Mouse (Mus musculus): ENCODE data around the gene Cntn2. TPM values are rescaled to one million over a fixed set of nuclear protein-coding genes. Genes with fewer than 3 reads are reported as not detected.

The Cntn2 gene
- polyA plus RNA-seq, 1 experiment from 2014 or later: 0.30 TPM

DNA sequence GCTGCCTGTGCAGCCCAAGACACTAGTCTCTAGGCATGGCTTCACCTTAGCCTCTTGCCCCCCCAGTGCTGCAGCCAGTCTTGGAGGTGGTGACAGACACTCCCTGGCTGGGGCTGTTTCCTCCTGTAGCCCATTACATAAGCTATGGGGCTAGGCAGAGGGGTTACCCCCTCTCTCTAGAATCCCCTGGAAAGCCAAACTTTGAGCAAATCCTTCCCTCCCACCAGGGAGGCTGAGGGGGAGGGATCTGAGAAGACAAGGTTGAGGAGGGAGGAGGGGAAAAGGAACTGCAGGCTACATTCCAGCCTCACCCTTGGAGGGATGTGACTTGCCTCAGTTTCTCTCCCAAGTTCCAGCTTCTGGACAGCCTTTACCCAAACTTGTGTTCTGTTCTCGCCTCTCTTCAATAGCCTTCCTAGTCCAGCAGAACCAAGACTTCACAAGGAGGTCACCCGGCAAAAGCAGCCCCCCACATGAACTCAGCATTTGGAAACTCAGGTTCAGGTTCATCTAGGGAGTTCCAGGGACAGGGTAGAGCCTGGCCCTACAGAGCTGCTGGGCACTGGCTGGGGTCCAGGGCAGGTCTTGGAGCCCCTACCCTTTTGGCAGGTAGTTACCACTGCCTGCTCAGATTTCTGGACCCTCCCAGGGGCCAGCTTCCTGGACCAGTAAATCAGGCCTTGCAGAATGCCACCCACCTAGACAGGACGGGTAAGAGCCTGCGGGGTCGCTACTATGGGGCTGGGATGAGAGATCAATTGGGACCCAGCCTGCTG lies 1.0 kb downstream of the Cntn2 start:
- Histone ChIP-seq H3K36me3 (no peaks in the 10 kb centered on the region), H3K9ac (no peak overlapping the region), H3K9me3 (replicated peaks) (no peaks in the 10 kb centered on the region), H3K27me3 (peaks cover 61% of the 10 kb centered on the region), H3K4me3 (replicated peaks) (peak overlapping the region; percentile 29; the same call in 1 of the 2 replicates), H3K4me1 (peaks cover 27% of the 10 kb centered on the region), H3K4me2 (peak overlapping the region; percentile 57), H3K27ac (no peak overlapping the region)
- ATAC-seq (replicated peaks; ENCODE audit: low FRiP score): peak; percentile 27; the same call in 1 of the 2 replicates
- WGBS: 10% methylated on average over 5 of the region's 5 CpGs

- Histone ChIP-seq H3K9ac (no peak overlapping the region), H3K9me3 (replicated peaks) (no peaks in the 10 kb centered on the region), H3K4me1 (peaks cover 27% of the 10 kb centered on the region), H3K4me3 (replicated peaks) (no peak overlapping the region), H3K36me3 (no peaks in the 10 kb centered on the region), H3K27ac (no peak overlapping the region), H3K27me3 (peaks cover 64% of the 10 kb centered on the region), H3K4me2 (peak overlapping the region; percentile 37; the same call in 1 of the 2 replicates)
- peak; percentile 89 for ATAC-seq (replicated peaks; ENCODE audit: low FRiP score)
- WGBS: 2% methylated on average over 14 of the region's 14 CpGs
These were observed 1.8 kb downstream of the Cntn2 start for GRCm38 (mm10) chr1:132541171-132541823.

DNA sequence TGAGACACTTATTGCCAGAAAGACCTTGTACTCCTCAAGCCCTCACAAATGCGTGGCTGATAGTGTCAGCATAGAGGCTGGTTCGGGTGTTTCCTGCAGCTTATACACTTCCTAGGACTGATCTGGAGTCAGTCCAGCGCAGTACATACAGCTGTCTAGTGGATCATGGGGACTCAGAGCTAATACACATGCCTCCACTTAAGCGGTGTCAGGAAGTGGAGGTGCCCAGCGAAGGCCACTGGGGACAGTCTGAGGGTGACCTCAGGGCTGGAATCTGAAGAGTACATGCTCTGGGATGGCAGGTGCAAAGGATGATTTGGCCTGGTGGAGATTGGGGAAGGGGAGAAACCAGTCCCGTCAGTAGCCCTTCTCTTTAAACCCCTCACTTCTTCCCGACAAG lies 2.4 kb downstream of the Cntn2 start:
- peaks cover 67% of the 10 kb centered on the region for H3K27me3 ChIP-seq
- H3K36me3 ChIP-seq: no peaks in the 10 kb centered on the region
- H3K9ac ChIP-seq: no peak overlapping the region
- peak; percentile 17 for ATAC-seq (replicated peaks; ENCODE audit: low FRiP score)
- H3K4me2 ChIP-seq: peak overlapping the region; percentile 37; the same call in 1 of the 2 replicates
- H3K27ac ChIP-seq: no peak overlapping the region
- H3K9me3 ChIP-seq (replicated peaks): no peaks in the 10 kb centered on the region
- H3K4me3 ChIP-seq (replicated peaks): no peak overlapping the region
- H3K4me1 ChIP-seq: peaks cover 27% of the 10 kb centered on the region
- WGBS: 57% methylated on average over 7 of the region's 7 CpGs

- Histone ChIP-seq H3K4me2 (no peak overlapping the region), H3K36me3 (no peaks in the 10 kb centered on the region), H3K4me3 (replicated peaks) (no peak overlapping the region), H3K4me1 (peaks cover 38% of the 10 kb centered on the region), H3K9ac (no peak overlapping the region), H3K27me3 (peaks cover 59% of the 10 kb centered on the region), H3K9me3 (replicated peaks) (no peaks in the 10 kb centered on the region), H3K27ac (no peak overlapping the region)
- WGBS: 81% methylated on average over 5 of the region's 5 CpGs
- no peak for ATAC-seq (replicated peaks; ENCODE audit: low FRiP score)
These were observed 5.3 kb downstream of the Cntn2 start for GRCm38 (mm10) chr1:132537736-132538135.

- WGBS: 72% methylated on average over 3 of the region's 3 CpGs
- ATAC-seq (replicated peaks; ENCODE audit: low FRiP score): no peak
- Histone ChIP-seq H3K36me3 (no peaks in the 10 kb centered on the region), H3K4me3 (replicated peaks) (no peak overlapping the region), H3K9ac (no peak overlapping the region), H3K4me1 (peaks cover 25% of the 10 kb centered on the region), H3K27me3 (peaks cover 55% of the 10 kb centered on the region), H3K27ac (no peak overlapping the region), H3K4me2 (no peak overlapping the region), H3K9me3 (replicated peaks) (no peaks in the 10 kb centered on the region)
These were observed 6.6 kb downstream of the Cntn2 start for GRCm38 (mm10) chr1:132536416-132536815.

DNA sequence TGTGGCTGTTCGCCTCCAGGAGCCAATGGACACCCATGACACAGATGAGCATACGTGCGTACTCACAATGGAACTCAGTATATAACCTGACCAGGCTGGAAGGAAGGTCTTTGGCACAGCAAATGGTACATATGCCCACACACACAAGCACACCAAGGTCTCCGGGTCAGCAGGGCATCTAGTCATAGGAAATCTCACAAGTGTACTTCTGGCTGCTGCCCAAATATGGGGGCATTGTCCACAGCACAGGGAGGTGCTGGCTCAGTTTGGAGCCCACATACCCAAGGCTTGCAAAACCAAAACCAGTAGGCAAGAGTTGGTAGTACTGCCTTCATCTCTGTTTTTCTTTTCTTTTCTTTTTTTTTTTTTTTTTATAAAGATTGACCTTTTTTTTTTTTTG lies 7.5 kb downstream of the Cntn2 start:
- H3K4me2 ChIP-seq: no peak overlapping the region
- no peak overlapping the region for H3K27ac ChIP-seq
- no peaks in the 10 kb centered on the region for H3K36me3 ChIP-seq
- H3K9me3 ChIP-seq (replicated peaks): no peaks in the 10 kb centered on the region
- 90% methylated on average over 4 of the region's 4 CpGs for WGBS
- H3K27me3 ChIP-seq: peaks cover 46% of the 10 kb centered on the region
- no peak for ATAC-seq (replicated peaks; ENCODE audit: low FRiP score)
- H3K4me3 ChIP-seq (replicated peaks): no peak overlapping the region
- peaks cover 21% of the 10 kb centered on the region for H3K4me1 ChIP-seq
- H3K9ac ChIP-seq: no peak overlapping the region

DNA sequence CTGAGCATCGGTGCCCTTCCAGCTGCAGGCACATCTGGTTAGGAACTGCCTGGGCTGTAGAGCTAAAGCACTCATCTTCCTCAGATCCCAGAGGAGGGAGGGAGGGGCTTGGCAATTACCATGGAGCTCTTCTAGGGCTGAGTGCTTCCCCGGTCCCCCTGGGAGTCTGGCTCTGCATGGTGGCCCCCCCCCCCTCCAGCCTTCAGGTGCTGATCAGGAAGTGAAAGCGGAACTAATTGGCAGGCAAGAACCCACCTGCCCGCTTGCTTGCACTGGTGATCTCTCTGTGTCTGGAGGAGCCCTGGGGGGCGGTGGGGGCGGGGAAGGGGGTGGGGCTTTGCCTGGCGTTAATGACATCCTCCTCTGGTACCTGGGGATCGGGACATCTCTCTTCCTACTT lies 9.2 kb downstream of the Cntn2 start:
- Histone ChIP-seq H3K4me3 (replicated peaks) (no peak overlapping the region), H3K36me3 (no peaks in the 10 kb centered on the region), H3K27me3 (peaks cover 37% of the 10 kb centered on the region), H3K9ac (no peak overlapping the region), H3K4me1 (peaks cover 24% of the 10 kb centered on the region), H3K27ac (no peak overlapping the region), H3K4me2 (peak overlapping the region; percentile 27; the same call in 1 of the 2 replicates), H3K9me3 (replicated peaks) (no peaks in the 10 kb centered on the region)
- WGBS: 3% methylated on average over 8 of the region's 8 CpGs
- ATAC-seq (replicated peaks; ENCODE audit: low FRiP score): peak; percentile 36; the same call in 1 of the 2 replicates

GRCm38 (mm10) chr1:132532521-132532920 lies 10.5 kb downstream of the Cntn2 start:
- H3K4me2 ChIP-seq: no peak overlapping the region
- peaks cover 35% of the 10 kb centered on the region for H3K27me3 ChIP-seq
- 56% methylated on average over 9 of the region's 9 CpGs for WGBS
- H3K27ac ChIP-seq: no peak overlapping the region
- no peaks in the 10 kb centered on the region for H3K9me3 ChIP-seq (replicated peaks)
- H3K4me3 ChIP-seq (replicated peaks): no peak overlapping the region
- no peak for ATAC-seq (replicated peaks; ENCODE audit: low FRiP score)
- H3K9ac ChIP-seq: no peak overlapping the region
- H3K4me1 ChIP-seq: peaks cover 24% of the 10 kb centered on the region
- H3K36me3 ChIP-seq: no peaks in the 10 kb centered on the region

- Histone ChIP-seq H3K4me2 (no peak overlapping the region), H3K27ac (no peak overlapping the region), H3K4me1 (peaks cover 28% of the 10 kb centered on the region), H3K9ac (no peak overlapping the region), H3K27me3 (peaks cover 29% of the 10 kb centered on the region), H3K9me3 (replicated peaks) (no peaks in the 10 kb centered on the region), H3K4me3 (replicated peaks) (no peak overlapping the region), H3K36me3 (no peaks in the 10 kb centered on the region)
- 9% methylated on average over 5 of the region's 5 CpGs for WGBS
- 0 out of 2 replicates have a peak, but pooled peaks have one; percentile 13 for ATAC-seq (replicated peaks; ENCODE audit: low FRiP score)
These were observed 12.3 kb downstream of the Cntn2 start for GRCm38 (mm10) chr1:132530631-132531191.

- peaks cover 18% of the 10 kb centered on the region for H3K27me3 ChIP-seq
- no peaks in the 10 kb centered on the region for H3K36me3 ChIP-seq
- peaks cover 22% of the 10 kb centered on the region for H3K4me1 ChIP-seq
- WGBS: 86% methylated on average over 19 of the region's 19 CpGs
- no peaks in the 10 kb centered on the region for H3K9me3 ChIP-seq (replicated peaks)
- H3K9ac ChIP-seq: no peak overlapping the region
- no peak overlapping the region for H3K27ac ChIP-seq
- H3K4me2 ChIP-seq: no peak overlapping the region
- ATAC-seq (replicated peaks; ENCODE audit: low FRiP score): no peak
- no peak overlapping the region for H3K4me3 ChIP-seq (replicated peaks)
These were observed 14.3 kb downstream of the Cntn2 start for GRCm38 (mm10) chr1:132528647-132529334.

DNA sequence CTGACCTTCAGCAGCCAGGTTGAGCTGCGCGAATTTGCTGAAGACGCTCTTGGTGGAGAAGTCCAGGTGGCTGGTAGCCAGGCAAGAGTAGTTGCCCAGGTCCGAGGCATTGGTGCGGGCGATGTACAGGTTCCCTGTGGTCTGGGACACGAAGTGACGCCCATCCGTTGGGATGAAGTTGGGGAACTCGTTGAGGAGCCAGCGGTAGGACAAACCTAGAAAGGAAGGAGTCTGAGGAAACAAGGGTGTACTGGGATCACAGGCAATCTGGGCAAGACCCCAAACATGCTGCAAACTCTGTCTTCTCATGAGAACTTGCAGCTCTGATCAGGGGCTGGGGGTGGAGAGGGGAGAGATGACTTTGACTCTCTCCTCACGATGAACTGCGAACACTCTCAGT lies 15.0 kb downstream of the Cntn2 start:
- Histone ChIP-seq H3K9ac (no peak overlapping the region), H3K9me3 (replicated peaks) (no peaks in the 10 kb centered on the region), H3K4me3 (replicated peaks) (no peak overlapping the region), H3K27me3 (peaks cover 12% of the 10 kb centered on the region), H3K36me3 (no peaks in the 10 kb centered on the region), H3K27ac (no peak overlapping the region), H3K4me2 (no peak overlapping the region), H3K4me1 (peaks cover 16% of the 10 kb centered on the region)
- 91% methylated on average over 13 of the region's 13 CpGs for WGBS
- no peak for ATAC-seq (replicated peaks; ENCODE audit: low FRiP score)

GRCm38 (mm10) chr1:132525832-132526231 lies 17.2 kb downstream of the Cntn2 start:
- H3K4me1 ChIP-seq: peaks cover 10% of the 10 kb centered on the region
- WGBS: 7% methylated on average over 10 of the region's 10 CpGs
- no peak overlapping the region for H3K4me3 ChIP-seq (replicated peaks)
- H3K9me3 ChIP-seq (replicated peaks): no peaks in the 10 kb centered on the region
- H3K36me3 ChIP-seq: no peaks in the 10 kb centered on the region
- no peak overlapping the region for H3K27ac ChIP-seq
- no peak overlapping the region for H3K4me2 ChIP-seq
- H3K9ac ChIP-seq: no peak overlapping the region
- ATAC-seq (replicated peaks; ENCODE audit: low FRiP score): no peak
- H3K27me3 ChIP-seq: peaks cover 3% of the 10 kb centered on the region; the same call in 1 of the 2 replicates

Data from kidney, embryonic 15.5 days (tissue).